Mouse (Mus musculus) embryonic fibroblast, embryonic 13.5 days (primary cell): ENCODE data around the gene Eif2b3. TPM values are rescaled to one million over a fixed set of nuclear protein-coding genes. Genes with fewer than 3 reads are reported as not detected.
A peak's percentile ranks its signal among the peaks of the same experiment; 100 is the strongest.

Experiments used
- H3K27ac ChIP-seq: 2 replicates; pipeline ENCODE4 v1.5.1; 2012; ENCODE audit warnings: low read length, control low read depth, inconsistent platforms; ENCODE audit not compliant: insufficient read depth
- H3K4me1 ChIP-seq: 2 replicates; pipeline ENCODE4 v1.6.1; 2011; ENCODE audit warnings: low read length; ENCODE audit not compliant: control insufficient read depth, insufficient read depth
- H3K4me3 ChIP-seq: 2 replicates; pipeline ENCODE4 v1.5.1; 2011; ENCODE audit warnings: mild to moderate bottlenecking, control low read depth, low read length; ENCODE audit not compliant: insufficient read depth
- CTCF ChIP-seq: IDR thresholded peaks from 2 replicates; pipeline ENCODE4 v1.5.1; 2011; ENCODE audit warnings: mild to moderate bottlenecking, control low read depth, low read length, moderate library complexity, borderline replicate concordance; ENCODE audit not compliant: insufficient read depth
- POLR2A ChIP-seq: IDR thresholded peaks from 2 replicates; pipeline ENCODE4 v1.6.1; 2011; ENCODE audit warnings: low read depth, mild to moderate bottlenecking, control low read depth, low read length, moderate library complexity
- polyA plus RNA-seq: library from polyadenylated mRNA; stranded (reverse); fragments of >200 nt; gene quantifications from 2 replicates; pipeline ENCODE4 v1.2.4, GENCODE M21; 2011; ENCODE audit warnings: low read depth; ENCODE audit not compliant: missing spikeins, insufficient read length

The Eif2b3 gene
- polyA plus RNA-seq, 1 experiment: 34.1 TPM

- Histone ChIP-seq H3K4me1 (peaks cover 26% of the 10 kb centered on the region), H3K27ac (no peak overlapping the region), H3K4me3 (no peak overlapping the region)
- no peak for TF ChIP-seq CTCF
- no peak for TF ChIP-seq POLR2A
These were observed 108.9 kb downstream of the Eif2b3 start for GRCm38 (mm10) chr4:117127991-117128686.

GRCm38 (mm10) chr4:117130790-117131189, 111.6 kb downstream of the Eif2b3 start:
- Histone ChIP-seq H3K4me3 (no peak overlapping the region), H3K4me1 (peaks cover 22% of the 10 kb centered on the region), H3K27ac (no peak overlapping the region)
- TF ChIP-seq CTCF (no peak), POLR2A (no peak)

- no peak overlapping the region for H3K4me3 ChIP-seq
- H3K4me1 ChIP-seq: peaks cover 21% of the 10 kb centered on the region
- no peak for TF ChIP-seq CTCF
- TF ChIP-seq POLR2A: no peak
- H3K27ac ChIP-seq: no peak overlapping the region
These were observed 112.0 kb downstream of the Eif2b3 start for GRCm38 (mm10) chr4:117131198-117131597.

GRCm38 (mm10) chr4:117131890-117132793, 112.9 kb downstream of the Eif2b3 start:
- peak; percentile 39; the same call in 1 of the 2 replicates for TF ChIP-seq POLR2A
- TF ChIP-seq CTCF: no peak
- Histone ChIP-seq H3K4me1 (peaks cover 13% of the 10 kb centered on the region), H3K27ac (no peak overlapping the region), H3K4me3 (peak overlapping the region; percentile 75)

- no peak for TF ChIP-seq POLR2A
- no peak for TF ChIP-seq CTCF
These were observed 113.6 kb downstream of the Eif2b3 start for GRCm38 (mm10) chr4:117132794-117133143.

GRCm38 (mm10) chr4:117133366-117133796, 114.2 kb downstream of the Eif2b3 start:
- TF ChIP-seq CTCF (no peak), POLR2A (no peak)
- H3K4me1 ChIP-seq: peaks cover 12% of the 10 kb centered on the region
- peak overlapping the region; percentile 75 for H3K4me3 ChIP-seq
- no peak overlapping the region for H3K27ac ChIP-seq

More at GRCm38 (mm10) chr4:117132794-117133143, 113.6 kb downstream of the Eif2b3 start:
- Histone ChIP-seq H3K4me3 (peak overlapping the region; percentile 75), H3K4me1 (peaks cover 12% of the 10 kb centered on the region), H3K27ac (no peak overlapping the region)

GRCm38 (mm10) chr4:117133817-117134600, 114.8 kb downstream of the Eif2b3 start, which contains the start of gene Plk3:
Gene Plk3, minus strand, starts transcription at chr4:117133963.
- peaks cover 12% of the 10 kb centered on the region for H3K4me1 ChIP-seq
- H3K27ac ChIP-seq: no peak within 1 kb of the TSS
- peak within 1 kb of the TSS; percentile 75 for H3K4me3 ChIP-seq
- TF ChIP-seq POLR2A (peak; percentile 94), CTCF (no peak)

GRCm38 (mm10) chr4:117134601-117134995, 115.4 kb downstream of the Eif2b3 start:
- Histone ChIP-seq H3K4me1 (peaks cover 12% of the 10 kb centered on the region), H3K27ac (no peak overlapping the region), H3K4me3 (no peak overlapping the region)
- no peak for TF ChIP-seq POLR2A
- no peak for TF ChIP-seq CTCF

- Histone ChIP-seq H3K4me3 (no peak overlapping the region), H3K27ac (no peak overlapping the region), H3K4me1 (peaks cover 12% of the 10 kb centered on the region)
- TF ChIP-seq CTCF: no peak
- TF ChIP-seq POLR2A: no peak
These were observed 116.8 kb downstream of the Eif2b3 start for GRCm38 (mm10) chr4:117136034-117136433.

Other genes starting within 250 kb of the Eif2b3 start
- 18.4 and 18.6 TPM in 2 replicates for gene Toe1, start 211.8 kb upstream of the Eif2b3 start, polyA plus RNA-seq
- gene Mutyh, start 211.7 kb upstream of the Eif2b3 start, polyA plus RNA-seq: 4.7 and 9.2 TPM in 2 replicates
- gene Hpdl, start 197.7 kb upstream of the Eif2b3 start, polyA plus RNA-seq: 0.39 TPM in 1 of 2 replicates, not detected in the other
- gene Zswim5, start 142.0 kb upstream of the Eif2b3 start, polyA plus RNA-seq: not detected in 2 replicates
- gene Urod, start 25.0 kb upstream of the Eif2b3 start, polyA plus RNA-seq: 54.1 and 54.6 TPM in 2 replicates
- 10.1 and 10.2 TPM in 2 replicates for gene Hectd3, start 24.1 kb upstream of the Eif2b3 start, polyA plus RNA-seq
- gene Ptch2, start 76.7 kb downstream of the Eif2b3 start, polyA plus RNA-seq: not detected in 2 replicates
- 42.1 and 57.8 TPM in 2 replicates for gene Btbd19, start 106.3 kb downstream of the Eif2b3 start, polyA plus RNA-seq
- not detected in 2 replicates for gene Tctex1d4, start 107.4 kb downstream of the Eif2b3 start, polyA plus RNA-seq
- 10.6 and 15.4 TPM in 2 replicates for gene Plk3, start 114.6 kb downstream of the Eif2b3 start, polyA plus RNA-seq
- gene Rps8, start 136.8 kb downstream of the Eif2b3 start, polyA plus RNA-seq: 1,876 and 2,108 TPM in 2 replicates
- gene Kif2c, start 163.2 kb downstream of the Eif2b3 start, polyA plus RNA-seq: 25.2 and 33.6 TPM in 2 replicates
- 6.8 and 11.8 TPM in 2 replicates for gene Tmem53, start 232.5 kb downstream of the Eif2b3 start, polyA plus RNA-seq
- 0.35 TPM in 1 of 2 replicates, not detected in the other for gene Armh1, start 232.7 kb downstream of the Eif2b3 start, polyA plus RNA-seq